Mouse (Mus musculus): Measurements from ENCODE around the gene Kat2a. TPM values are rescaled to one million over a fixed set of nuclear protein-coding genes. Genes with fewer than 3 reads are reported as not detected.

Kat2a gene
- total RNA-seq, 2 experiments from 2014 or later: 34.5 to 54.4 TPM

DNA sequence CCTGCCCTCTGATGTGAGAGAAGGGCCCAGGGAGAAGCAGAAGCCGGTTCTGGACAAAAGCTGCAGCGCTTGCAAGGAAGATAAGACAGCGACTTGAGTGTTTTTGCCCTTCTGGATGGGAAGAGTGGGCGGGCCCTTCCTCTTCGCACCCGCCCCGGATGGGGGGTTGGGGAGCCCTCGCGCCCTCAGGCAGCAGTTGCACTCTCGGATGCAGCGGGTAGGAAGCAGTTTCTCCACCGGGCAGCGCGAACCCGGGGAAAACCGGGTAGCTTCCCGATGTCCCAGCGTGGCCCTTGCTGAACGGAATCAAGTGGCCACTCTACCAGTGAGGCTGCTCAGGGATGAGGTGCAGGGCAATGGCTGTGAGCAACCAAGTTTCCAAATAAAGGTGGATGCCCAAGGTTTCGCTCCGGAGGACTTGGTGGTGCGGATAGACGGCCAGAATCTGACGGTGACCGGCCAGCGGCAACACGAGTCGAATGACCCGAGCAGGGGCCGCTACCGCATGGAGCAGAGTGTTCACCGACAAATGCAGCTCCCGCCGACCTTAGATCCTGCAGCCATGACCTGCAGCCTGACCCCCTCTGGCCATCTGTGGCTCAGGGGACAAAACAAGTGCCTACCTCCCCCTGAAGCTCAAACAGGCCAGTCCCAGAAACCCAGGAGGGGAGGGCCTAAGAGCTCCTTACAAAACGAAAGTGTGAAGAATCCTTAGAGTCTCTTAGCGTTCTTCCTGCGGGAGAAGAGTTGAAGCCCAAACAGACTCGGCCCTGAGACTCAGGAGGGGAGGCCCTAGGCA lies 1.7 kb upstream of the Kat2a start, which contains the start of gene Hspb9:
Gene Hspb9, plus strand, starts transcription at position 116 of the 799 bp plus-strand sequence.
- peak; percentile 72 for ATAC-seq (replicated peaks; ENCODE audit: poor library complexity, severe bottlenecking)

DNA sequence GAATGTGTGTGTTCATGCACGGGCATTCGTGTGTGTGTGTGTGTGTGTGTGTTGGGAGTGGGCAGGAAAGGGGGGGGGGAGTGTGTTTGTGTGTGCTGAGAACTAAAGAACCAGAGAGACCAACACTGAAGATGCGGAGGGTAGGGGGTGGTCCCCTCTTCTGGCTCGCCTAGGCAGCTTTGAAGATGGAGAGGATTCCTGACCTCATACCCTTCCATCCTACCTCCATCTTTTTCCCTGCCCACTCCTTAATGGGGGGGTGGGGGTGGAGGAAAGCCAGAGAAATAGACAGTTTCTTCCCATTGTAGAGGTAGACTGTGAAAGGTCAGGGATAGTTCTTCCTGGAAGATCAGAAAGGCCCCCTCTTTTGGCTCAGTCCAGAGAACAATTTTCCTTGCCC lies 909 bp upstream of the Kat2a start:
- ATAC-seq (replicated peaks; ENCODE audit: poor library complexity, severe bottlenecking): no peak

DNA sequence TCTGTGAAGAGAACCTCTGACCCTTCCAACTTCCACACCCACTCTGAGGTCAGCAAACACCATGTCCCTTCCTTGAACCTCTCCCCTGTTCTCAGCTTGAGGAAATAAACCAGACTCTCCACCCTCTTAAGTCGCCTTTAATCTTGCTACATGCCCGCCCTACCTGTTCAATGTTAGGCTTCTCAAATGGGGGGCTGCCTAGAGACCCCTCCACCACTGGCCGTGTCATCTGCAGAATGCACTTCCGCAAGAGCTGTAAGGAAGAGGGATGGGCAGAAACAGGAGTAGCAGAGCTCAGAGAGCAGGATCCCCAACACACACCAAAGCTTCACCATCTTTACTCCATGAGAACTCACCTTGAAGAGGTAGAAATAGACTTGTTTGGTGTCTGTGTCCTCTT lies 1.3 kb downstream of the Kat2a start:
- ATAC-seq (replicated peaks; ENCODE audit: poor library complexity, severe bottlenecking): no peak

DNA sequence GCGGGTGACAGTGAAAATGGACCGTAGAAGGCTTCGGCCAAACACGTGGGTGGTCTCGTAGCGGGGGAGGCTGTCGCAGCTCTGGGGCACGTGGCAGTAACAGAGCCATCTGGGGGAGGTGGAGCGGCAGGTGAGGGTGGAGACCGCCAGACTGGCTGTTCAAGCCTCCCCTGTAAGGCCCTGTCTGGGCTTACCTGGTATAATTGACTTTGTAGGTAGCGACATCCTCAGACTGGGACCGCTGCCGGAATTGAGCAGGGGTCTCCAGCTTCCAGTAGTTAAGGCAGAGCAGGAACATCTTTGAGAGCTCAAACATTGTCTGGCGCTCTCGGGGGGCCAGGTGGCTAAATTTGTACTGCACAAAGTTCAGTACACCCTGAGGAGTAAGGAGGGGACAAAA lies 1.7 kb downstream of the Kat2a start:
- no peak for ATAC-seq (replicated peaks; ENCODE audit: poor library complexity, severe bottlenecking)

DNA sequence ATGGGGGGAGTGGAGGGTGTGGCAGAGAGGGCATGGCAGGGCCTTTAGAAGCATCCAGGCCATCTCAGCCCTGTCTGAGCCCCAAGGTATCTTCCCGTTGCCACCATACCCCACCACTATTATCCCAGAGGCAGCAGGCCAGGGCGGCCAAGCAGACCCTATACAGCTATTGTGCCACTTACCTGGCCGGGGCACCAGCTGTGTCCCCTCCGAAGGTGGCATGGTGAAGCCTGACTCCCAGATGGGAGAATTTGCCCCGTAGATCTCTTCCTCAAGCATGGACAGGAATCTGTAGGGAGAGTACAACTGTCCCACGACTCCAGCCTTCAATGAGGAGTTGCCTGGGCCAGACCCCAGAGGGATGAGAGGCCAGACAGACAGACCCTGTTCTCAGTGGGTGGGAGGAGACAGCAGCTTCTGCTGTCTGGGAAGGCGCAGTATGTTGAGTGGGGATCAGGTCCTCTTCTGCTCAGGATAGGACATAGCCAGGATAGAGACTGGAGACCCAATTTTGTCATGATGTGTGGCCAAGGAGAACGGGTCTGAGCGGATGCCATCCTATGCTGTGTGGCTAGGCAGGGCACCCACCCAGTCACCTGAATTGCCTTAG lies 3.0 kb downstream of the Kat2a start:
- ATAC-seq (replicated peaks; ENCODE audit: poor library complexity, severe bottlenecking): no peak

DNA sequence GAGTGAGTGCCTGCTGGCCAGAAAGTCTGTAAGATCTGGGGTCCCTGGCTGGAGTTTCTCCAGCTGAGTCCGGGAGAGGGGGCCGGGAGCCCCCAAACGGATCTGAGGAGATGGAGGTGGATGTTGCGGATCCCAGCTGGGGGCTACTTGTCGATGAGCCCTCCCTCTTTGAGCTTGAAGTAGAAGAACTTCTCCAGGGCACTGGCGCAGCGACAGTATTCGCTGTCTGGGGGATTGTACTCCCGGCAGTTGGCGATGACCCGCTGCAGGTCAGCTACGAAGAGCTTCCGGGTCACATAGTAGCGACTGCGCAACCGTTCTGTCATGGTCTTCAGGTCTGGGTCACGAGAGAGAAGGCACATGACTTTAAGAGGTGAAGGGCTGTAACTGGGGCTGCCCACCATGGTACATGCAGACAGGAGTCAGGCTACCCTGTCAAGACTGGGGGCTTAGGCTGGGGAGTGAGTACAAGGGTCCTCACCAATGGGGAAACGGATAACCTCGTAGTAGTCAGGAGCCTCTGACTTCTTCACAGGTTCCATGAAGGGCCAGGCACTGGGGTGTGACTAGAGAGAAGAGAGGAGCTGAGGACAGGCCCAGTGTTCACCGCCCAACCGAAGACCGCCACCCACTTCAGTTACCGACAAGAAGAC lies 7.0 kb downstream of the Kat2a start:
- ATAC-seq (replicated peaks; ENCODE audit: poor library complexity, severe bottlenecking): no peak

DNA sequence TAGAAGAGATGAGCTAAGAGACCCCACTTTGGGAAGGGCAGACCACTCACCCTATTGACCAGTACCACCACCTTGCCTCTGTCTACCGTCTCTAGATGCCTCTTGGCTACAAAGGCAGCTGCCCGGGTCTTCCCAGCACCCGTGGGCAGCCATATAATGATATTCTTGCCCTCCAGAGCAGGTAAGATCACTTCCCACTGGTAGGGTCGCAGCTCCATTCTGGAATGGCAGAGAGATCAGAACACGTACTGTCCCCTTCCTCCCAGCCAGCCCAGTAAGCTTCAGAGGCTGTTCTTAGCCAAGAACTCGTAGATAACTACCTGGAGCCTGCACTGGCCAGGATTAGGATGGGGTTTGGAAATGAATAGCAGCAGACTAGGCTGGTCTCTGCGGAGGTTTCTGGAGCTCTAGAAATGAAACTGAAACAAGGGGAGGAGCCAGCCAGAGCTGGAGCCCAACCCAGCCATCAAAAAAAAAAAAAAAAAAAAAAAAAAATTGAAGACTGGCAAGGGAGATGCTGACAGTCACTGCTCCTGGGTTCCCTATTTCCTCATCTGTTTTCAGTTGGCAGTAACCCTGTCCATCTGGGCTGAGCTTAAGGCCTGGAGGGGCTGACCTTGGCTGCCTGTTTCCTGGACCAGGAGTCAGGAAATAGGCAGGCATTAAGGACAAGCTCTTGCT lies 8.3 kb downstream of the Kat2a start, which contains the start of gene Dhx58:
Gene Dhx58, minus strand, starts transcription at position 421 of the 681 bp plus-strand sequence.
- ATAC-seq (replicated peaks; ENCODE audit: poor library complexity, severe bottlenecking): peak; percentile 63

DNA sequence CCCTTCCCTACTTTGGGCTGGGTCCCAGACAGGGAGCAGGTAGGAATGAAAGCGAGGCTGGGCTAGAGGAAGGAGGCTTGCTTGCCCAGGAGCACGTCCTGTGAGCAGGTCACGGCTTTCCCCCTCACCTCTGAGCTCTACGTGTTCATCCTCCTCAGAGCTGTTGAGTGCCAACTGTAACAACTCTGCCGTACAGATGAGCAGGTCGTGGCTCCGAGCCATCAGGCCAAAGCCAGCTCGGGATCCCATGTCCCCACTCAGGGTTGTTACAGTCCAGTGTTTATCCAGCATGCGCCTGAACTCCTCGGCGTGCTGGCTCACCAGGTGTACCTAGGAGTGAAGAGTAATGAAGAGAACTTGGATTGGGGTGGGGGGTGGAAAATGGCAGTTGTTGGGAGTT lies 8.9 kb downstream of the Kat2a start:
- no peak for ATAC-seq (replicated peaks; ENCODE audit: poor library complexity, severe bottlenecking)

DNA sequence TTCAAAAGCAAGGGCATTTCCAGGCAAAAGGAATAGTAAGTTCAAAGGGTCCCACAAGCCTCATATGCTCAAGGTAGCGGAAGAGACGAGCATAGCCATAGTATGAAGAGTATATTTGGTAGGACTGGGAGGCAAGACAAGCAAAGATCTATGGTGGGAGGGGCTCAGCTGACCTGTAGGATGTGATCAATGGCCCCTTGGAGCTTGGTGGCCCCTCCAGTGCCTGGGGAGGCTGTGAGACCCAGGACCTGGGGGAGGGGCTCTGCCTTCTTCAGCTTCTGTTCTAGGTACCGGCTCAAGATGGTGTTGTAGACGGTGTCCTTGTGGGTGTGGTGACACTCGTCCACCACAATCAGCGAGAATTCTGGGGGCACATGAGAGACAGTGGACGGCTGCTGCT lies 9.4 kb downstream of the Kat2a start:
- no peak for ATAC-seq (replicated peaks; ENCODE audit: poor library complexity, severe bottlenecking)

DNA sequence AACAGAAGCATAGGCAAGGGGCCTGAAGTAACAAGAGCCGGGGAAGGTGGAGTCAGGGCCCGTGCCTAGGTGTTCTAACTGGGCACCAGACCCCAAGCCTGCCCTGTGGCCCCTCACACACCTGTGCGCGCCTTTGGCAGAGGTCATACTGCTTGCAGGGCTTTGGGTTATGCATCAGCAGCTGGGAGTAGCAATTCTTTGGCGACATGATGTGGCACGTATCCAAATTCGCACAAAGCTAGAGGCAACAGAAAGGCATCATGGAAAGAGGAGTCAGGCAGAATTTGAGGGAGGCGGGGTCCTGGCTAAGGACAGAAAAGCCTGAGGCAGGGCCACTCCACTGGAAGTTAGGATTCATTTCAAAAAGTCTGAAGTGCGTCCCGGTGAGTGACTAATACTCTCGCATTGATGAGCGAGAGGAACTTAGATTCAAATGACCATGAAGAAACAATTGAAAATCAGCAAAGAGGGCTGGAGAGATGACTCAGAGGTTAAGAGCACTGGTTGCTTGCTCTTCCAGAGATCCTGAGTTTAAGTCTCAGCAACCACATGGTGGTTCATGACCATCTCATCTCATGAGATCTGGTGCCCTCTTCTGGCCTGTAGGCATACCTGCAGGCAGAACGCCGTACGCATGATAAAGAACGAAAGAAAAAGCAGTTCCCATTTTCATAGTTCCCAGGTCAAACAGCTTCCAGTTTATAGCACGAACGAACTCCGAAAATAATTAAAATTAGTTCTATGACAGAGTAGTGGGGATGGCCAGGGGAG lies 10.0 kb downstream of the Kat2a start:
- ATAC-seq (replicated peaks; ENCODE audit: poor library complexity, severe bottlenecking): peak; percentile 47

DNA sequence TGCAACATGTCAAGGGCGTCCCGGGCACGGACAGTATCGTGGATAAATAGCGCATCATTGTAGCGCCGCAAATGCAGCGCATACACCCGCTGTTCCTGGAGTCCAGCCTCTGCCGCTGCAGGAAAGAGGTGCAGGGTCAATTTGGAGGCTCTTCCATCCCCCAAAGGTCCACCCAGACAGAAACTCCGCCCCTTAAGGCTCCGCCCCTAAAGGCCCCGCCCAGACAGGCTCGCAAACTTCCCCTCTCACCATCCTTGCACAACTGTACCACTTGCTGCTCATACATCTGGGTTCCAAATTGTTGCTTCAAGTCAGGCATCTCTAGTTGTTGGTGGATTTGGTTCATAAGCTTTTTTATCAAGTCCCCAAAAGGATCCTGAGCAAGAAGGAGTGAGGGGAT lies 11.0 kb downstream of the Kat2a start:
- peak; percentile 67 for ATAC-seq (replicated peaks; ENCODE audit: poor library complexity, severe bottlenecking)

DNA sequence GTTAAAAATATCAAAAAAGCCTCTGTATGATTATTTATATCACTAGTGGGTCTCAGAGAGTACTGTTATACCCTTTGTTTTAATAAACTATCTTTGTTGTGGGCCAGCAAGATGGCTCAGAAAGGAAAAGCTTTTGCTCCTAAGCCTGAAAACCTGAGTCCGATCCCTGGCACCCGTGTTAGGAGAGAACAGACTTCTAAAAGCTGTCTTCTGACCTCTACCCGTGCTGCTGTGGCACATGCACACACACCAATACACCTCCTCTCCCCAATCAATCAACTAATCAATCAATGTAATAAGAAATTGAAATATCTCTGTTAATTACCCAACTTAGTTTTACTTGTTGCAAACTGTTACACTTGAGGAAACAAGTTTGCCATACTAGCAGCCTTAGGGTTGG lies 11.6 kb downstream of the Kat2a start:
- no peak for ATAC-seq (replicated peaks; ENCODE audit: poor library complexity, severe bottlenecking)

DNA sequence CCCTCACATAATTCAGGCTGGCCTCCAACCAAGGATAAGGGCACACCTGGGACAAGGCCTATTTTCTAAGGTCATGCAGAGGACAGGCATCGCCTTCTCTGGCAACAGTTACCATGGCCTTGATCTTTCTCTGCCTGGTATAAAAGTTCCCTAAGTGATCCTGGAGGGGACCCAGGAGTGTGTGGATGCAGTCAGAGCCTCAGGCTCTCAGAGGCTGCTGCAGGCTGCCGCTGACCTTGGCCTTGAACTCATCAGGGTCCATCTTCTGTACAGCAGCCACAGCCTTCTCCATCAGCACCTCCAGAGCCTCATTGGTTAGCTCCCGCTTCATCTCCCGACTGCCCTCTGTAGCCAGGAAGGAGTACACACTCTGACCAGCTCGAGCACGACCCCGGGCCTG lies 14.3 kb downstream of the Kat2a start:
- ATAC-seq (replicated peaks; ENCODE audit: poor library complexity, severe bottlenecking): no peak

DNA sequence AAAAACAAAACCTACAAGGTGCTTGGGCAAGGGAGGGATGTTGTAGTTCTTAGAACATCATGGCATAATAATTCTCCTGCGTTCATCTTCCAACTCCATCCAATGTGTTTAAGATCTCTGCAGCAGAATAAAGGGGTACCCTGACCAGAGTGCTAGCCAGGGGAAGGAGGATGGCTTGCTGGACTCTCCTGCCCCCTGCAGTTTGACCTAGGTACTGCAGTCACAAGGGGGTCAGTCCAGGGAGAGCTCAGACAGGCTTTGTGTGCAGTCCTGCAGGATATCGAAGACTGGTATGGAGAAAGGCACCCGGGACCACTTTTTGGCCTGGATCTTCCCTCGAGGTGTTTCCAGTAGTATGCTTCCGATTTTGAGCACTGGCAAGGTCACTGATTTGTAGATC lies 17.3 kb downstream of the Kat2a start:
- peak; percentile 72 for ATAC-seq (replicated peaks; ENCODE audit: poor library complexity, severe bottlenecking)

DNA sequence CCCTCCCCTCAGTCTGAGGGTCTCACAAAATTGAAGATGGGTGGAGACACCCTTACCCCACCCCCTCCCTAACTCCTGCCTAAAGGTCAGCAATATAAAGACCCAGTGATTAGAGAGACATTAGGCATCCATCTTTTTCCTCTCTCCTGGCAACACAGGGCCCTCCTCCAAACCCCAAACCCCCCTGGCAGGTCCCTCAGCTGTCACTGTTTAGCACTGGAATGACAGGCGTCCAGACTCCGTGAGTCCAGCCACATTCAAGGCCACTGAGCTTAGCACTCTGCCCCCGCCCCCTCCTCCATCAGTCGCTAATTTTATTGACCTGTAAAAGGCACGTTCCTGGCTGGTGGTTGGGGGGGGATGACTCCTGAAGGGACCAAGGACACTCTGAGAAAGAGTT lies 19.1 kb downstream of the Kat2a start:
- no peak for ATAC-seq (replicated peaks; ENCODE audit: poor library complexity, severe bottlenecking)

DNA sequence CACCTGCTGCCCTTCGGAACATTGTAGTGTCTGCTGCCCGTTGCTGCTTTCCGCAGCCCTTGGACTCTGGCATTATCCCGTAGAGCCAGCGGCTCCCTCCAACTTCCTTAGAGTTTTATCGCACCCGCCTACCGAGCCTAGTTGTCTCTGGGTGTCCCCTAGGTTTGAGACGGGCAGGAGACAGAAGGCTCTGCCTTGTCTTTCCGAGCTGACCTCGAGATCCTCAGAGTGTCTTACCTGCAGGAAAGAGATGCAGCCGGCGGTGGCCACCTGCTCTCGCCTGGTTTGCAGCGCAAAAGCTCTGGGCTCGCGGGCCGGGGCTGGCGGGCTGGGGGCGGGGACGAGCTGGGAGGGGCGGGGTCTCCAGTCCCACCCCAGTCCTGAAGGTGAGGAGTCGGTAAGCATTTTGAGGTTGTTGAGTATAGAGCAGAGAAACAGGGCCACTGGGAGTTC lies 20.1 kb downstream of the Kat2a start, which contains the start of gene Zfp385c:
Gene Zfp385c, minus strand, starts transcription at position 292 of the 453 bp plus-strand sequence.
- ATAC-seq (replicated peaks; ENCODE audit: poor library complexity, severe bottlenecking): peak; percentile 34; the same call in 1 of the 2 replicates

DNA sequence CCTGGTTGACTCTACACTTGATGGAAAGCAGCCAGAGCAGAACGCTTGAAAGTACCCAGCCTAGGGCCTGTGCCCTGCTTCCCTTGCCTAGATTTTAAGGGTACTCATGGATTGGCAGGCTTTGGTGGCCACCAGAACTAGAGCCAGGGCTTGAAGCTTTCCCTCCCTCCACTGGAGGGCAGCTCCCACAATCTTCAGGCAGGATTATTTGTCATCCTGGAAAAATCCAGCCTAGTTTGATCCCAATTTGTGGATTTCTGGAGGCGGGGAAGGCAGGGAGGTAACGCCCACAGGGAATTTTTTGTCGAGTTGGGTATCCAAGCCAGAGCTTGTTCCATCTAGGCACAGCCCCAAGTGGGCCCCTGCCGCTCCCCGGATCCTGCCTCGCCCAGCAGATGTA lies 21.9 kb downstream of the Kat2a start:
- no peak for ATAC-seq (replicated peaks; ENCODE audit: poor library complexity, severe bottlenecking)

DNA sequence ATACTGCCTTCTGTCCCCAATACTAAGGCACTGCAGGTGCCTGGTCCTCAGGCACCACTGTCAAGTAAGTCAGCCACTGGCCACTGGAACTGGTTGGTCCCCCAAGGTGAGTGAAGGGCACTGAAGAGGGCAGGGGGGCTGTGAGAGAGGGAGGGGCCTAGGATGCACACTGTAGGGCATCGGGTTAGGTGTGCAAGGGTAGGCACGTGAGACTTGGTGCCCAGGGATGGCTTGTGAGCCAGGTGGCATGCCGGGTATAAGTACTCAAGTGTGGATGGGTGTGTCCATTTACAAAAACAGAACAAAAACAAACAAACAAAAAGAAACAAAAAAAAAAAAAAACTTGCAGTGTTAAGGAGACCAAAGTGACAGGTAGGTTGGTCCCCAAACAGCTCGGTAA lies 23.8 kb downstream of the Kat2a start:
- no peak for ATAC-seq (replicated peaks; ENCODE audit: poor library complexity, severe bottlenecking)

DNA sequence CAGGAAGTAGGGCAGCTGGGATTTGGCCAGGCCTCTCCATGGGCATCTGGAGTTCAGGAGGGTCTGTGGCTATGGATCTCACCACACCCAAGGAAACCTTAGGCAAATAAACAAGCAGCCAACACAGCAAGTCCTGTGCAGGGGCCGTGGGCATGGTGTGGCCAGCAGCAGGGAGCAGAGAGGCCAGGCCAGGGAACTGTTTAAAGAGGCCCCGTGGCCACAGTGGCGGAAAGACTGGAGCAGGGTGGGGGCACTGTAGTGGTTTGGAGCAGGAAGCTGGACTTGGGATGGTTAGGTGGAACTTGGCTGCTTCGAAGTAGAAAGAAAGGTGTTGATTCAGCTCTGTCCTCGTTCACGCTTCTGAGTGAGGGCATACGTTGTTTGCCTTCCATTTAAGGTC lies 25.0 kb downstream of the Kat2a start:
- ATAC-seq (replicated peaks; ENCODE audit: poor library complexity, severe bottlenecking): no peak

DNA sequence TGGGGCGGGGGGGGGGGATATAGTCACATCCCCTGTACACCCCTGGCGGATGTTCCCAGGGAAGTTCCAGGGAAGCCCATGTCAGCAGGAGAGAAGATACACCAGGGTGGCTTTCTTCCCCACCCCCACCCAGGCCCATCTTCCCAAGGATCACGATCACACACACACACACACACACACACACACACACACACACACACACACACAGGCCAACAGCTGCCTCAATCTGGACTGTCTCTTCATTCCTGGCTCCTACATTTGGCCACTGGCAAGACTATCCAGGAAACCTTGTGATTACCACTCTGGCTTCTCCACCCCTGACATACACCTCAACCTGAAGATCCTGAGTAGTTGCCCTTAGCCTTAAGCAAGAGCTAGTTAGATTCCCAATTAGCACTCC lies 26.9 kb downstream of the Kat2a start:
- ATAC-seq (replicated peaks; ENCODE audit: poor library complexity, severe bottlenecking): no peak

Data from granulocyte monocyte progenitor cell, adult 5-6 weeks (primary cell).